Mouse (Mus musculus): ENCODE data around the gene Wdr82.
"Not testable (repeated sequence)": the region's sequence is repeated elsewhere in the genome, so short reads cannot be mapped to it uniquely, and the experiment has no call there.

The Wdr82 gene

DNA sequence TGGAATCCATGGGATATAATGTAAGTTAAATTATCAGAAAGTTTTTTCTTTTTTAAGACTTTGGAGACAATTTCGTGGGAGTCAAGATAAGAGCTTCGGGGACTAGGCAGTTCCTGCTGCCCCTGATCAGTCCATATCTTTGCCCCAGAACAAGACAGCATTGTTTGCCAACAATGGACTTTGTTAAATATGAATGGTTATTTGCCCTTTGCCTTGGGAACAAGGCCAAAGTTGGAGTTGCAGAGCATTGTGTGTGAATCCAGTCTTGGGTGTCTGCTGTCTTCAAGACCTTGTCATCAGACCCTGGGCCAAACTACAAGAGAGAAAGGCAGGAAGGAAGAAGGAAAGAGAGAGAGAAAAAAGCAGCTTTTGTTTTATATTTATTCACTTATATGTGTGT lies 4.0 kb upstream of the Wdr82 start:
- DNase-seq, result no peak

DNA sequence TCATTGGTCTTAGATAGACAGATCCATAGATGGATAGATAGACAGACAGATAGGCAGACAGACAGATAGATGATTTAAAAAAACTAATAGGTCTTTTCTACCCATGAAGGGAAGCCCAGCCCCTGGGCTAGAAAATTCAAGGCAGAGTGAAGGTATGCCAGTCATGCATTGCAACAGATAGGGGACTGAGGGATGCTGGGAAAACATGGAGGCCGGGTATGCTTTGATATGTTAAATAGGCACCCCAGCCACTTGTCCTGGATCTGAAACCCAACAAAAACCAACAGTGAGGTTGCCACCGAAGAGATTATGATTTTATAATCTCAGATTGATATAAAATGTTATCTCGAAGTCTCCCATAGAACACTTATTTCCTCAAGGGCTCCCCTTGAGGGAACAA lies 3.5 kb upstream of the Wdr82 start:
- no peak for DNase-seq

DNA sequence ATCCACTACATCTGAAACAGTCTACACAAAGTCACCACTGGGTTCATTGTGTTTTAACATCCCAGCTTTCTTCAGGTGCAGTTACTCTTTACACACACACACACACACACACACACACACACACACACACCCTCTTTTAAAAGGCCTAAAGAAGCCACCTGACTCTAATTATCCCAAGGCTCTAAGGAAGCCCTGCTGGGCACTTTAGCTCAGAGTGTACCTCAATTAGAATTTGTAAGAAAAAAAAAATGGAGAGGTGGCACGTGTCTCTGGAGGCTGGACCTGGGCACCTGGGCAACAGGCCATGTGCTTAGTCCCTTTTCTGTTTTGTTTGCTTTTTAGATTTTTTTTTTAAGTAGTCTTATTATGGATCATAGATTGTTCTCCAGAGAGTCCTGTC lies 3.0 kb upstream of the Wdr82 start:
- DNase-seq, result no peak

DNA sequence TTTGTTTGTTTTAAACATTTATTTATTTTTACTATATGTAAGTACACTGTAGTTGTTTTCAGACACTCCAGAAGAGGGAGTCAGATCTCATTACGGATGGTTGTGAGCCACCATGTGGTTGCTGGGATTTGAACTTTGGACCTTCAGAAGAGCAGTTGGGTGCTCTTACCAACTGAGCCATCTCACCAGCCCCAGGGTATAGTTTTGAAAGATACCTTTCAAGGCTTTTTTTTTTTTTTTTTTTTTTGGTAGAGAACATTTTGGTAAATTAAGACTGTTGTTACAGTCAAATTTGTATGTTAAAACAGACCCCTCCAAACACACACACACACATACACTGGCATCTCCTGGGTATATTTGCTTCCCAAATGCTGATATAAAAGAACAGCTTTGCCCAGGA lies 1.7 kb upstream of the Wdr82 start:
- not testable (repeated sequence) for DNase-seq

DNA sequence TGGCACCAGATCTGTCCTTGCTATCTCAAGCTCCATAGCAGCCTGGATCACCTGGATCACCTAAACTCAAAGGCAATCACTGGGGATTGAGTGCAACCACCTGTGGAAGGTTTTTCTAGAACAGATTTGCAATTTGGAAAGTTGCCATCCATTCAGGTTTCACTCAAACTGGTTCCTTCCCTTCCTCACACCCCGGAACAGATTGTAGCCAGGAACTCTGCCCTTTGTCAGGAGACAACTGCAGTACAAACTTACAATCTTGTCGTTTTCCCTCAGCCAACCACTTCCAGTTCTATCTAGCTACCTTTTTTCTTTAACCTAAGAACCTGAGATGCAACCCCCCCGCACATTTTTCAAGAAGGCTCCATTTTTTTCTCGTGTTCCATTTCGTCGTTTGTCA lies 811 bp upstream of the Wdr82 start:
- DNase-seq, result peak in 1 of 2 experiments; percentile 37

DNA sequence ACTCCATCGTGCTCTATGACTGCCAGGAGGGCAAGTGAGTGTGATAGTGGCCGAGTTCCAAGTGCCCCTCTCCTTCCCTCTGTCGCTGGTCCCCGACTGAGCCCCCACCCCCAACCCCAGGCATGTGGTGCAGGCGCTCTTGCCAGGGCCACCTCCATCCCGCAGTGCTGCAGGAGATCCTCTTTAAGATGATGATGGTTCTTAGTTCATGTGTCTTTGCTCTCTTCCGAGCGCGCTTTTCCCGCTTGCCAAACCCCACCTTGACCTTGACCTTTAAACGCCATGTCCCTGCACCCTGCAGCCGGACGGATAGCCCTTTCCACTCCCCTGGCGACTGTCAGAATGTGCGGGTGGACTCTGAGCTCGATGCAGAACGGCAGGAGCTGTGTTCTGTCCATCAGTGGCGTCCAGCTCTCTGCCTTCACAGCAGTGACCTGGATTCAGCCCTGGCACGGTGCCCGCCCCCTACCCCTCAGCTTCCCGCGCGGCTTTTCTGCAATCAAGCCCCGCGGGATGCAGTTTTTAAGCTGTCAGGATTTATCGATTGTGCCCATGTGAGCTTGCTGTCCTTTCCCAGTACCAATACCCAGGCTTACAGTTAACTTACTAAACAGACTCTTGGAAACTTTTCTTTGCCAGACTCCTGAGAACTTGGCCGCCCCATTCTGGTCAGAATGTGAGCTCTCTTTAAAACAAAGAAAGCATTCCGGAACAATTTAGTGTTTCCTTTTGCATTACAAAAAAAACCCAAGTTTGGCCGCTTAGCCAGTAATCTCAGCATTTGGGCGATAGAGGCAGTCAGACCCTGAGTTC lies 824 bp downstream of the Wdr82 start:
- DNase-seq, result peak; percentile 88 to 93

DNA sequence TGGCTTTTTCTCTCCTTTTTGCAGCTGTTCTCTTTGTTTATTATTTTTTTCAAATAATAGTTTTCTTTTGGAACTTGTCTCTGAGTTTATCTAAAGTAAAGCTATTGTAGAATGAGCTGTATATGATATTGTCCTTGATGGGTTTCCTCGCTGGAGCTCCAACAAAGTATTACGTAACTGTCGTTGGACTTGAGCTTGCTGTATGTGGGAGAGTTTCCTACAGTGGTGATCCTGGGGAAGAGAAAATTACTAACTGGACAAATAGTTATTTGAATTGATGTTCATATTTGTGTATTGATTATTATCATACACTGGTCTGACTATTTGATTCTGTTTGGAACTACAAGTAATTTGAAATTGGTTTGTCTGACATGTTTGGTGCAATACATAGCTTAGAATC lies 1.8 kb downstream of the Wdr82 start:
- no peak for DNase-seq

DNA sequence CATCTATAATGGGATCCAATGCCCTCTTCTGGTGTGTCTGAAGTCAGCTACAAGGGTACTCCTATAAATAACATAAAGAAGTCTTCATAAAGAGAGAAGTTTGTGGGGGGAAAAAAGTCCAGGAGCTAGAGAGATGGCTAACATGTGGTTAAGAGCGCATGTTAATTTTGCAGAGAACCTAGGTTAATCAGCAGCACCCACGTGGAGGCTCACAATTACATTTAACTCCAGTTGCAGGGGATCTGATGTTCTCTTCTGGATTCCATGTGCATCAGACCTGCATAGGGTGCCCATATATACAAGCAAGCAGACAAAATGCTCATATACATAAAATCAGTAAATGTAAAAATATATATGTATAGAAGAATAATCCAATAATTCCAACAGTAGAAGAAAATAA lies 2.6 kb downstream of the Wdr82 start:
- no peak for DNase-seq

DNA sequence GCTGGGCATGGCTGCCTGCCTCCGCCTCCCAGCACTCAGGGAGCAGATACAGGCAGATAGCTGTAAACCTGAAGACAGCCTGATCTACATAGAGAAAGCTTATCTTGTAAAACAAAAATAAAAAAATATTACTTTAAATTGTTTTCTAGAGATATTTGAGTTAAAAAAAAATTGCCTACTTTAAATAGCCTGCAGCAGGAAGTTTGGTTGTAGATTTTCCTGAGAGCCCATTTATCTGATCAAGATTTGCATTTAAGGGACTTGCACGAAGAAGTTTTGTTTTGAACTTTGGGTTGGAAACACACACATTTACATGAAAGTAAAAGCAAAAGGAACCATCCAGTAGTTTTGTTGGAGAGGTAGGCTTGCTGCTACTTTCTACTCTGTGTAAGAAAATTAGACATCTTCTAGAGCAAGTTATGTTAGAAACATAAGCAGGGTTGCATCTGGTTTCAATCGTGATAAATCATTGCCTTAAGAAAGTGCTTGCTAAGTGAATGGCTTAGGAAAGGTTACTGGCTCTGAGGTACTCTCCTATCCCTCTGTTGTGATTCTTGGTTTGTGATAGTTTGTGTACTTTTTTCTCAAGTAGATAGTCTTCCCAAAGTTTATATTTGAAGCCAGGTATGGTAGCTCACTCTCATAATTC lies 4.9 kb downstream of the Wdr82 start:
- no peak for DNase-seq

DNA sequence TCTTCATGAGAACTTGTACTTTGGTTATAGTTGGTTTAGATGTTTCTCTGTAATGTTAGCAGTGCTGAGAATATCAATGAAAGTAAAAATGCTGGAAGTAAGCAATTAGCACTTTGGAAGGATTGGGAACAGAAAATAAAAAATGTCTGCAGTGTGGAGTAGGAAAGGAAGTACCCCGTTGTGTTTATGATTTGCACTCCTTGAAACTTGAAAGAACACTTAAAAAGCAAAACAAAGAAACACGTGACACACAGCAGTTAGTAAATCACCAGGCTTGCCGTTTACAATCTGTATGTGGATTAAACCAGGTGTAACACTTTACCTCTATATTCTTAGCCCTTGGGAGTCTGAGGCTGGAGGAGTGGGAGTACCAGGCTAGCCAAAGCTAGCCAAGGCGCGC lies 6.0 kb downstream of the Wdr82 start:
- DNase-seq, result no peak

DNA sequence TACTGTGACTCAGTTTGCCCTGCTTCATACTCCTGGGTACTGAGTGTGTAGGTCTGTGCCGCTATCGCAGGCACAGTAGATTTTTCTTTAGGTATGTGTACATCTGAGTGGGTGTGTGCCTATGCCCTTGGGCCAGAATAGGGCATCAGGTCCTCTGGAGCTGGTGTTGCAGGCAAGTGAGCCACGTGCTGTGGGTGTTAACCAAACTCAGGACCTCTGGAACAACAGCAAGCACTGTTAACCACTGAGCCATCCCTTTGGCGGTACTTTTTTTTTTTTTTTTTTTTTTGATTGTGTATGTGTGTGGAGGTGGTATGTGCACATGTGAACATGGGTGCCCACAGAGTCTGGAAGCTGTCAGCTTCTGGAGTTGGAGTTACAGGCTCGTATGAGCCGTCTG lies 7.1 kb downstream of the Wdr82 start:
- DNase-seq, result no peak

DNA sequence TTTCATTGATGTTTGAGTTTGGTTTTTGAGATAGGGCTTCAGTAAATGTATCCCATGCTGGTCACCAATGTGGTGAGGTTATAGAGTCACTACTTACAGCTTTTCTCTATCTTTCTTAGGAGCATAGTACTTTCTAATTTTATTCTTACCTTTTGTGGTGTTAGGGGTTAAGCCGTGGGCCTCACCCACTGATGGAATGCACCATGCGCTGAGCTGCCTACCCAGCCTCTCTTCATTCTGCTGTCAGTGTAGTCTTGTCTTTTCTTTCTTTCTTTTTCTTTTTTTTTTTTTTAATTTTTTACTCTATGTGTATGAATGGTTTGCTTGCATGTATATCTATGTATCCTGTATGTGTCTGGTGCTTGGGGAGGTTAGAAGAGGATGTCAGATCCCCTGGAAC lies 8.7 kb downstream of the Wdr82 start:
- no peak for DNase-seq

DNA sequence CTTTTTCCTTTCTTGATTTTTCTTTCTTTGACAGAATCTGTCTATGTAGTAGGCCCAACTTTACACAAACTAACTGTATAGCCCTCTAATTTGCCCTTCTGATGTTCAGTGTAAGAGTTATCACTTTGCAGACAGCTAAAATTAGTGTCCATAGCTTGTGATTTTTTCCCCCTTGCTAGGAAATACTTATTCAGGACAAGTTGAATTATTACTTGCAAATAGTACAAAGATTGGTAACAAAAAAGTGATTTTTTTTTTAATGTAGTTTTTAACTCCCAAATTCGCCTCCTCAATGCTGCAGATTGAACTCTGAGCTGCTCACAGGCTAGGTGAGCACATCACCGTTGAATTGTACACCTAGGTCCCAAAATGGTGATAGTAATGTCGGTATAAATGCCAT lies 9.2 kb downstream of the Wdr82 start:
- no peak for DNase-seq

DNA sequence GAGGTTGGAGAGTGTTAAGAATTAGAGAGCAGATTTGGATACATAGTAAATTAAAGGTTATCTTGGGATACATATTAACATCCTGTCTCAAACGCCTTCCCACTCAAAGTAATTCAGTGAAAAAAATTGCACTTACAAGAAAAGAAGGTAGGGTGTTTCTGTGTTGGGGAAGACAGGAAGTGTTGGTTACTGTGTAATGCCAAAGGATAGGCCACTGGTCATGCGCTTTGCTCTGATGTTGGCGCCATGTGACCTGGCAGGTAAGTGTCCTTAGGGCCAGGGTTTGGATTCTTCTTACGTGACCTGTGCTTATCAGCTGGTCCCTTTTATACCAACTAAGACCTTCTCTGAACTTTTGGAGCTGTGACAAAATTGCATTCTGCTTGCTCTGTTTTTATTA lies 11.4 kb downstream of the Wdr82 start:
- peak in 1 of 2 experiments; percentile 36 for DNase-seq

DNA sequence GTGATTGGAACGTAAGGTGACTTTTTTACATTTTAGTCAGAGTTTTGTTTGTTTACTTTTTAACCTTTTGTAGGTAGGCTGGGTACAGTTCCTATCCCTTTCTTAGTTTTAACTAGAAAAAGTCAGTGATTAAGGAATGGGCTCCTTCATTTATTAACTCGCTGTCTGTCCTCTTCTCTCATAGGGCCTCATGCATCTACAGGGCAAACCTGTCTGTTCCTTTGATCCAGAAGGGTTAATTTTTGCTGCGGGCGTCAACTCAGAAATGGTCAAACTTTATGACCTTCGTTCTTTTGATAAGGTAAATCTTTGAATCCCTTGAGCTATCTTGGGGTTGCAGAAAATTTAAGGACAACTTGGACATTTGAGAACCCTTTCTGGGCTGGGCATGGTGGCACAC lies 13.3 kb downstream of the Wdr82 start:
- no peak for DNase-seq

DNA sequence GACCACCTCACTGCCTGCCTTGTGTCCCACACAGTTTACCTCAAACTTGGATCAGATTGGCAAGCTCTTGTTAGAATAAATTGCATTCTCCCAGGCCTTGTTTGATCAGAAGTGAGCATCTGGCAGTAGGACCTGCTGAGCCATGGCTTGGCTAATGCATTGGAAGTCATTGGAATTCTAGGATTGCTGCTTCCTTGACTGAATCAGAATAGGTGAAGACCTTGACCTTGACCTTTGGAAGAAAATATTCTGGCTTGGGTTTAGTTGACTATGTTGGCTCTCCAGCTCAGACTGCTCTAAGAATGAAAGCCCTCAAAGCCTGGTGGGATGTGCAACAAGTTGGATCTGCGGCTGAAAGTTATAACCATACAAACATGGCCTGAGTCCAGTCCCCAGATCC lies 20.6 kb downstream of the Wdr82 start:
- DNase-seq, result no peak

DNA sequence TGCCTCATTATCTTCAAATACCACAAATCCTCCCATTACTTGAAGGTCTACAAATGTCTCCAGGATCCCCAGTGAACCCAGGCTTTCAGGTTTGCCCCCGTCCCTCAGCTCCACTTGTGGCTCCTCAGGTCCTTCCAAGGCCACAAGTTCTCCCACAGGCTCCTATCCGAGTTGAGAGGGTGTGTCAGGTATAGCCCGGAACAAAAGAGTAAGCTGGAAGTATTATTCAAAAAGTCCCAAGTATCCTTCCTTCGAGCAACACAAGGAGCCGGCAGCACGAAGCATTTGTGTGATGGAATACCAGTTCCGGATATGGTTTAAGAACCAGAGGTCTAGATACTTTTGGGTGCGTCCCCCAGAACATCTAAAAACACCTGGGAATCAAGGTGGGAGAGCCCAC lies 21.3 kb downstream of the Wdr82 start:
- DNase-seq, result no peak

DNA sequence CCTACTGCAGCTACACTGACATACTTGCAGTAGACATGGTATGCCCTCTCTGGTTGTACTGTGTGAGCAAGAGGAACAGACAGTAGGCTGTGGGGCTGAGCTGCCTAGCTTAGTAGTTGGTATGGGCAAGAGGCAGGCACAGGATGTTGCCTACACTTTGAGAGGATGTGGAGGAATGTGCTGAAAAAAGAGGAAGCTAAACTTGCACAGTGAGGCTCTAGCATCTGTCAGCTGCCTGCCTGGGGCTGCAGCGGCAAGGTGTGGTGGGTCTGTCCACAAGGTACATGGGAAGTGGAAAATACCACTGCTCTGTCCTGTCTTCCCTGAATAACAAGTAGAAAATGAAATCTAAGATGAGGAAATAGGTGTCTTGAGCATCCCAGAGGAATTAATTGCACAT lies 22.3 kb downstream of the Wdr82 start:
- no peak for DNase-seq

DNA sequence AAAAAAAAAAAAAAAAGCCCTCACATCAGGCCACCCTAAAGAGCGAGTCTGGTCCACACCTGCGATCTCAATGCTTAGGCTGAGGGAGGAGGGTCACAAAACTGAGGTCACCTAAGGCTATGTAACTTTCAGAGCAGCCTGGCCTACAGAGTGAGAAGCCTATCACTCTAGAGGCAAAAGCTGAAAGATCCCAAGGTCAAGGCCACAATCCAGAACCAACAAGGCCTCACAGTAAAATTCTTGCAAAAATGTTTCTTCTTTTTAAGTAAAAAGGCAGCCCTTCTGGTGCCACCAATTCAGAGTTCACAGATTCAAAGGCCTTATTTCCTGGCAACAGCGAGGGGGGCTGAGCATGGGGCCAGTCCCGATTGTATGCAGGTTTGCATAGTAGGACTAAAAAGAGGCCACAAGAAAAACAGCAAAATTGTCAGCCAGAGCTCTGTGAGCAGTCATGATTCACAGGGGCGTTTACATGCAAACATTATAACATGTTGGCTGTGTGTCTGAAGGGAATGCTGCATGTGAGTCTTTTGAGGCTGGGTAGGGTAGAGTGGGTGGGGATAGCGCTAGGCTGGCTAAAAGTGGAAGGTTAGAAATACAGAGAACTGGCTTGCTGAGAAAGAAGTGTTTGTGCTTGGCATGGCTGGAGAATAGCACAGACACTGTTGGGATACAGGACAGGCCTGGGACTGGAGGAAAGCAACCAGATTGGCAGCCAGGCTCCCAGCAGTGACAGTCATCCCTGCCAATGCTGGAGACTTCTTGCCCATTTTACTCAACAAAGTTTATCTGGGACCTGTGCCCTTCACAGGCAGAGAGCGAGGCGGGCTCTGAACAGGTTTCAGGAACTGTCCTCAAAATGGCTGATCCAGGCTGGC lies 23.4 kb downstream of the Wdr82 start:
- no peak for DNase-seq

DNA sequence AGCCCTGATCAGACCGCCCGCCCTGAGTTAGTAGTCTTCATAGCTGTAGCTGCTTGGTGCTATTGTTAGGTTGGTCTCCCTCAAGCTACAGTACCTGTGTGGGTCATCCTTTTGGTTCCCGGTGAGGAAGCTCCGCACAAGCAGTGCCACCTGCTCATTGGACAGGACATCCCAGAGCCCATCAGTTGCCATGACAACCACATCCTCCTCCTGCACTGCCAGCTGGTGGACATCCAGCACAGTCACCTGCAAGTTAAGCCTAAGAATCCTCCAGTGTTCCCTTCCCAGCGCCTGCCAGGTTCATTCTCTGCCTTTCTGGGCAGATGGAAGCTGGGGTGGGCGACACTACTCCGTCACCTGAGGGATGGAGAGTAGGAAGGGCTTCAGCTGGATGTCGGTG lies 25.0 kb downstream of the Wdr82 start:
- no peak for DNase-seq

DNA sequence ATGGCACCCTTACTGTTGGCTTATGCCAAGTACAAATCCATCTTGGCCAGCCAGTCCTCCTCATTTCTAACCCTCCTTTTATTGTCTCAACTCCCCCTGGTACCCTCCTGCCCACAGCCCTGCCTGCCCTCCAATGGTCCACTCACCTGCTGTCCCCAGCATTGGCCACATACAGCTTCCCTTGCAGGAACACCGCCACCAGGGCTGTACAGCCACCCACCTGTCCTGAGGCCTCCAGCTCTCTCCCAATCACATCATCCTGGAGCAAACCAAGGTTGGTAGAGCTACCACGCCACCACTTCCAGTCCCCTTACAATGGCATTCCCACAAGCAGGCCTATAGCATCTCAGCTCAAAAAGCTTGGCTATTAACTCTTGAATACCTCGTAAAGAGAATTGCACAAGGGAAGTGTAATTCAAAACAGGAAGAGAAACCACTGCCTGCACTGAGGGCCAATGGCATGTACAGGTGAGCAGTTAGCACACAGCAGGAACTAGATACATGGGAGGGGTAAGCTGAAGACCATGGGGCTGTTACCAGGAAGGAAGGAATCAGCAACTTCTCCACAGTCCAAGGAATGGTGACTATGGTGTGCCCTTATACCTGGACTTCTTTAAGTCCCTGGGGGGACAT lies 26.5 kb downstream of the Wdr82 start:
- no peak for DNase-seq

DNA sequence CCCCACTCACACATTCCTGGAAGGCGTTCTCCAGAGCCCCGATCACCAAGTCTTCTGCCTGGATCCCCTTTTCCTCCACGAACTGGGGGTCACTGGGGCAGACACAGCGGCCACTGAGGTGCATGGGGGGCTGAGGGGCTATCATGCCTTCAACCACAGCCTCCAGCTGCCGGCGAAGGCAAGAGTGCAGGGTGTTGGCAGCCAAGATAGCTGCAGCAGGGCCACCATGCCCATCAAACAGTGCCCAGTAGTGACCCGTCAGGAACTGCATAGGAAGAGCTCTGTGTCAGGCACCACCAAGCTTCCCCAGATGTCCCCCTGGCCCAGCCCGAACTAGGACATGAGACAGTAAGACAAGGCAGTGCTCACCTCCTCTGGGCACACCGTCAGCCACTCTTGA lies 27.0 kb downstream of the Wdr82 start:
- DNase-seq, result no peak

DNA sequence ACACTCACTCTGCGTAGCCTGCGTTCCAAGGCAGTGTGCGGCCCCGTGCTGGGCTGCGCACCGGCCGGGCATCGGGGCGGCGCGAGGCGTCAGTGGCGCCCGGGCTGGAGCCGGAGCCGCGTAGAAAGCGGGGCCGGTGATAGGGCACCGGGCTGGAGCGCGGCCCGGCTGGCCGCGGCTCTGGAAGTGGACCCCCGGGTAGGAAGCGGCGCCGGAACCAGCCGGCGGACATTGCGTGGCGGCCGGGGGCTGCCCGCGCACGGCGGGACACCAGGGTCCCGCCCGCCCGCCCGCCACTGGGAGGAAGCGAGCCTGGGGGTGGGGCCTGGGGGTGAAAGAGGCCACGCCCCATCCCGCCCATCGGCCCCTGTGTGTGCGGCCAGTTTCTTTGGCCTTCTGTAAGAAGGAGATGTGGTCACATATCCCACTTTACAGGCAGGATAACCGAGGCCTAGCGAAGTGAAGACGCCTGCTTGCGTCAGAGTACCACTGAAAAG lies 28.3 kb downstream of the Wdr82 start:
- peak; percentile 85 to 93 for DNase-seq

All from kidney, postnatal 36 days (tissue).